Mouse (Mus musculus): ENCODE measurements around the gene Tmtc1.

The Tmtc1 gene

DNA sequence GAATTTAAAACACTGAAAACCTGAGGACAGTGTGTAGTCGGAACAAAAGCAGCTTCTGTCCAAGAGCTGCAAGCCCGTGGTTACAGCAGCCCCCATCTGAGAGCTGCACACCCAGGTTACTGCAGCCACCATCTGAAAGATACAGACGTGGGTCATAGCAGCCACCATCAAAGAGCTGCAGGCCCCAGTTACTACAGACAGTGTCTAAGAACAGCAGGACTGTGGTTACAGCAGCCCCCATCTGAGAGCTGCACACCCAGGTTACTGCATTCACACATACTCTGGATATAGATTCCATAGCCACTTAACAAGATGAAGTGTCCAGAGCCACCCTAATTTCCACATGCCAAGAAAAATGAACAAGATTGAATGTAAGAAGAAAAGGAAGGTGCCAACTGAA, 216.6 kb downstream of the Tmtc1 start:
- DNase-seq: no peak

DNA sequence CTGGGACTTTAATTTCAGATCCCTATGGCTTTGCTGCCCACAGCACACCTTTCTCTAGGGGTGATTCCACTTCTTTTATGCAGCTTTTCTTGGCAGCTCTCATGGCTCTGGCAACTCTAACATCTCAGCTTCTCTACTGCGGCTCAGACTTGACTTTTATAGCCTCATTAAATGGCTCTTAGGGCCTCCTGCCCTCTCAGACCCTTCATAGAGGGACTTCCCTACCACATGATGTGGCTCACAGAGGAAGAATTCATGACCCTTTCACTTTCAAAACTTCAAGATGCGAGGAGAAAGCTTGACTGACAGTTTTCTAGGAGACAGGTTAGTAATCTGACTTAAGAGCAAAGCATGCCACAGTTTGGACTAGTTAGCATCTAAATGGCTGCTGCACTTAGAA, 221.5 kb downstream of the Tmtc1 start:
- no peak for DNase-seq

DNA sequence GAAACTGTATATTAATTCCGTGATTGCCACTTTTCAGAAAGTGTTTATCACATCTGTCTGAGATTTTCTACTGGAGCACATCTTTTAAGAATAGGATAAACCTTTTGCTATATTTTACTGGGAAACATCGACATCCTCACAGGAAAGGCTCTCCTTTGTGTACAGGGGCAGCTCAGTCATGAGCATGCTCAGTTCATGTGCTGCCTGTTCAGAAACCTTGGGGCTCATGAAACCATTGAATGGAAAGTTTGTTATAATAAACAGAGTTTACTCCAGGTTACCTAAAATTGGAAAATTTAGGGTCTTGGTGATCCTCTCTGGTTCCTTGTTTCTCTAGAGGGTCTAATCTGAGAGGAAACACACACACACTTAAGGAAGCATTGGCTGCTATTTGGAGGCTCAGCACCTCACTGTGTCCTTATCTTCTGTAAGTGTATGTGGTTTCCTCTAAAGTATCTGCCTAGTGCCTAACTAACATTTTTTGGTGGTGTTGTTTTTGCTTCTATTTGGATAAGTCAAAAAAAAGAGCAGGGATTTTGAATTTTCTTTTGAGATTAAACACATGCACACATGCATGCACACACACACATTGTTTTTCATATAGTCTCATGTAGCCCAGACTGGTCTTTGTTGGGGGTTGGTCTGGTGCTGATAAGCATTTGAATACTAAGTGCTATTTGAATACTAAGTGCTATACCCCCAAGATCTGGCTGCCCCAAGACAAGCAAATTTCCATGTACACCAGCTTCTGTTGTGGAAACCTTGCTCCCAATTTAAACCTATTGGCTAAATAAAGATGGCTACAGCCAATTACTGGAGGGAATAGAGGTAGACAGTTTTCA, 225.7 kb downstream of the Tmtc1 start:
- no peak for DNase-seq

GRCm38 (mm10) chr6:148216752-148217151, 227.4 kb downstream of the Tmtc1 start:
- DNase-seq: no peak

DNA sequence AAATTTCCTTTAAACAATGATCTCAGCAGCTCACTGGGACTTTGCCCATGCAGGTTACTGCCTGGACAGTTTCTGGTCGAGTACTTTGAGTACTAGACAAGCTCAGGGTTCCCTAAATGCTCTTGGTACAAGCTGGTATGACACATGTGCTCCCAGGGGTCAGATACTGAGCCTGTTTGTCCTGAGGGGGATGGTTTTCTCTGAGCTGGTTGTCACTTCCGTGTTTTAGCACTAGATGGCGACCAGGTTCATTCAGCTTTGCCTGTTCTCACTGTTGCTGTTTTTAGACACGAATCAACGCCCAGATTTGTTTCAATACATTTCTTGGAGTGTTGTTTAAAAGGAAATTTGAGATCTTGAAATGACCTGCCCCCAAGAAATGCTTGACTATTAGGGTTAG, 229.4 kb downstream of the Tmtc1 start:
- DNase-seq: peak; percentile 55

DNA sequence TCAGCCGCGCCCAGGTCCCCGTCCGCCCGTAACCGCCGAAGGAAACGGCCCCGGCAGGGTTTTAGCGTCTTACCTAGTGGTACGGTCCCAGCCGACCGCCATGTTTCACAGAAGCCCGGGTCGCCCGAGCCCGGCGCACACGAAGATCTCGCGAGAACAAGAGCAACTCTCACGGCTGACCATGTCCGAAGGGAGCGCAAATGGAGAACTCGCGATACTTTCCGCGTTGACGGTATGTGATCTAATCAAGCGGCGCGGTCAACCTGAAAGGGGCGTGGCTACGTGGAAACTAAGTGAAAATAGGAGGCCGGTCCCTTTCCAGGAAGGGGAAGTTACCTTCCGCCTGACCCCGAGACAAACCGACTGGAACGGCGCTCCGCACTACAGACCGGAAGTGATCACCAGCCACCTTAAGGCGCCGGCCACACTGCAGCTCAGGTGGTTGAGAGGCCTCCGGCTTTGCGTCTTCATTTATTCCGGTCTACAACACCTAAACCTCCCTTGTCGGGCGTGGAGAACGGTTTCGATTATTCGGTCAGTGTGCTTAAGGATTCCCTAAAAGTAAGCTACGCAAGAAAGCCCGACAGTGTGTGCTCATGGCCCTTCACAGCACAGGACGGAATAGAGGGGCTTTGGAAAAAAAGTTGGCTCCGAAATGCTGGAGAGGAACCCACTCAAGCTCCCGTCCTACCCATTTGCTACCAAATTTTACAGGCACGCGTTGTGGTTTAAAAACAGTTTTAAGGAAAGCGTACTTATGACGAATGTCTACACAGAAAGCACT, 232.1 kb downstream of the Tmtc1 start, which contains the start of gene Ergic2:
Gene Ergic2, minus strand, starts transcription at position 478 of the 784 bp plus-strand sequence.
- DNase-seq: peak; percentile 94

DNA sequence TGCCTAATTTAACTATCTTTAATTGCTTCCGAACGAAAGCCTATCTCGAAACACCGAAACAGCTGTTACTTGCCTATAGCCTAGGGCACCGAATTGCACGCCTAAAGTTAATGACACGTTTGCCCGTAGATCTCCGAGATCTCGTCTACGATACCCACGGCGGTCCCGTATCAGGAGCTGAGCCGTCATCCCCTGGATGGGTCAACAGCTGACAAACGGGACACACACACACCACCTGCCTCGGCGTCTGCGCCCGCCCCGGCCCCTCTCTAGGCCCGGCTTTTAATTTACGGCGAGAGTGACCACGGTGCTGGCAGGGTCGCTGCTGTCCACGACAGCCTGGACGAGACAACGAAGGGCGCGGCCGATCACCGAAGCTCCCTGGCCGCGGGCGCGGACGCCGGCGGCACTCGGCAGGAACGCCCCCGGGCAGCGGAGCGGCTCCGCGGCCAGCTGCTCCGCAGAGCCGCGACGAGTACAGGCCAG, 232.8 kb downstream of the Tmtc1 start:
- DNase-seq: no peak

DNA sequence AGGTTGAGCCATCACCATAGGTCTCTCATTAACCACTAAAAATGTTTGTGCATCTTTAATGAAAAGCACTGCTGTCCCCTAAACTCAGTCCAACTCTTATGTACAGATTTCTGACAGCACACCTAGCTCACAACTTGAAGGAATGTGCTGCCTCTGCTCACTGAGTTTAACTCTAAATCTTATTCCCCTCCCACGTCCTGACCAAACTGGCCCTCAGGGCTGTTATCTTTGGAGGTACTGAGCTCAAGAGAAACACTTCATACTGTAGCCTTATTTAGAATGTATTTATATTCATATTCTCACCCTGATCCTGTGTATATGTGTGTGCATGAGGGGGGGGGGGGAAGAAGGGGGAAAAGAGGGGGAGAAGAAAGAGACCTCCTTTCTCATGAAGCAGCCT, 236.7 kb downstream of the Tmtc1 start:
- DNase-seq: no peak

- no peak for DNase-seq
These were observed 239.1 kb downstream of the Tmtc1 start for GRCm38 (mm10) chr6:148205134-148205533.

- no peak for DNase-seq
These were observed 244.5 kb downstream of the Tmtc1 start for GRCm38 (mm10) chr6:148199729-148200128.

DNA sequence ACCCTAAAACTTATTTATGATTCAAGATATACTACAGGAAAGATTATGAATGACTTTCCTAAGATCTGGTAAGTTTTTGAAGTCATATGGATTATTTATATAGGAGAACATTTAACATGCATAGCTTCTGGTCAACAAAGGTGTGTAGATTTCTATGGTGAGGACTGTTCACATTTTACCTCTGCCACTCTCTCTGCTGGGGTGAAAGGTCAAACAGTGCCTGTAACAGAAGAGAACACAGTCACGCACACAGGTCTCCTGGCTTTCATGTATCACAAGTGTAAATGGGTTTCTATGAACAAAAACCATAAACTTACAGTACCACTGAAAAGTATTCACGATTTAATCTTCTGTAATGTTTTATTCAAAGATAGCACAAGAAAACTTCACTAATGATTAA, 245.0 kb downstream of the Tmtc1 start:
- DNase-seq: no peak

- no peak for DNase-seq
These were observed 250.1 kb downstream of the Tmtc1 start for GRCm38 (mm10) chr6:148193972-148194701.

GRCm38 (mm10) chr6:148185694-148186093, 258.5 kb downstream of the Tmtc1 start:
- no peak for DNase-seq

All from thymus, postnatal 25 days (tissue).